Mouse (Mus musculus) heart, adult 9 months (tissue): ENCODE data around the gene Nrip1.

Experiments
- DNase-seq, 2 experiments: peaks; one replicate each; pipeline ENCODE4 v3.0.0; 2022; ENCODE audit warnings: low spot score in 2 of 2

Nrip1 gene

DNA sequence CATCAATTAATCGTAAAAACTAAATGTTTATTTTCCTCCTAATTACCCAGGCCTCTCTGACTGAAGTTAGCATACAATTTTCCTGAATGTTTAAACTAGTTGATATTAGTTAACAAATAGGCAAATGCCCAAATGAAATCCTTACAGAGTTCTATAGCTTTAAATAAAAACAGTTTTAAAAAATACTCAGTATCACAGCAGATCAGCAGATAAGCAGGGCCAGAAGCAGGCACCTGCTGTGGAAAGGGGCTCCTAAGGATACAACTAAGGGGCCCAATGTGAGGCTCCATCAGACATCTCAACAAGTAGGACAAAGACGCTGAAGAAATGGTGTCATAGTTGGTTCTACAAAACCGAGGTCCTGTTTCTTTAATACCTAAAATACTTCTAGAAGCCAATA, 58.0 kb downstream of the Nrip1 start:
- no peak for DNase-seq

DNA sequence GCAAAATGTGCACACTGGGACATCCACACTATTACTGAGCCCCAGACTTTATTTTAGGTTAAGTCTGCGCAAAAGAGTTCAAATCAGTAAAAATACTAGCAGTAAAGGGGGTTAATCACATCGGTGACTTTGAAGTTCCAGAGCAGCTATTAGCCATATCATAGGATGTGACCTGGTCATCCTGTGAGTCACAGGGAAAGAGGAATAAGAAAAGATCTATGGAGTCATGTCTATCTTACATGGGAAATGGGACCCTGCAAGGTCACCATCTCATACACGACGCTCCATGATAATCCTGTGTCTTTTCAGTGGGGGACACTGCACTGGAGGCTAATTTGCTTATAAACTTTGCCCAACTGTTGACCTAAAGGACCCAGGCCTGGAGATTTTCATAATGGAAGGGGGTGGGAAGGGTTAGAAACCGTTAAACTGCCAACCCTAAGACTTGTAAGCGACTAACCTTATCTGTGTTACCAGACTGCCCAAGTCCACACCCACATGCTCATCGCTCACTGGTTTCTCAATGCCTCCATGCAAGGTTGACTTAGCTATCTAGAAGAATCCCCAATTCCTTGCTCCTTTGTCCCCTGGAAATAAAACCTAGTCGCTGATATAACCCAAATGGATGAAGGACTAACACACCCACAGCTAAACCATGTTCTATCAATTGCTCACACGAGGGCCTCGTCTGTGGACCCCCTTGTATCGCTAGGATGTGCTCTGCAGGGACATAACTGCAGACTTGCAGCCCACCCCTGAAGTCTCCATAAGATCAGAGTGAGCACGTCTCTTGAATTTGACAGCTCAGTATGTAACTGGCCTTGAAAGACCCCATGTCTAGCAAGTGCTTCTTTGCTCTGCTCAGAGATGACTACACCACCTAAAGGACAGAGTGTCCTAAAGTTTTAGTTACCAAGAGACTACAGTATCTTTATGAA, 59.3 kb downstream of the Nrip1 start:
- DNase-seq: no peak

DNA sequence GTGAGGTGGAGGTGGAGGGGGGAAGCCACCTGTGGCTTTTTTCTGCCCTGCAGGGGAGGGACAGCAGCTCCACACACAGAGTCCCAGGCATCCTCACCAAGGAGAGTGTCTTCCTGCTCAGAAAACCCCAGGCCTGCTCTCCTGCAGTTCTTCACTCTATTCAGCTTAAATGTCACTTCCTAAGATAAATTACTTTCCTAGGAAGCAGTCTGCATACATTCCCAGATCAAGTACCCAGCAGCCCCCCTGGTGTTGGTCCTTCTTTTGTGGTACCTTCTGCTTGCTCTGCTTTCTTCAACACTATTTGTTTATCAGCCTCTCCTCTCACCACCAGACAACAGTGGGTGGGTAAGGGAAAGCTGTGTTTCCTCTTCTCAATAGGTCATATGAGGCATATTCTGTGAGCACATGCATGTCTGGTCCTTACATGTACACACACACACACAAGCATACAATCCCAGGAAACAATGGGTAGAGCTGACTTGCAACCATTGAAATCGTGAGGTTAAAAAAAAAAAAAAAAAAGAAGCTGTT, 60.7 kb downstream of the Nrip1 start:
- DNase-seq: no peak

DNA sequence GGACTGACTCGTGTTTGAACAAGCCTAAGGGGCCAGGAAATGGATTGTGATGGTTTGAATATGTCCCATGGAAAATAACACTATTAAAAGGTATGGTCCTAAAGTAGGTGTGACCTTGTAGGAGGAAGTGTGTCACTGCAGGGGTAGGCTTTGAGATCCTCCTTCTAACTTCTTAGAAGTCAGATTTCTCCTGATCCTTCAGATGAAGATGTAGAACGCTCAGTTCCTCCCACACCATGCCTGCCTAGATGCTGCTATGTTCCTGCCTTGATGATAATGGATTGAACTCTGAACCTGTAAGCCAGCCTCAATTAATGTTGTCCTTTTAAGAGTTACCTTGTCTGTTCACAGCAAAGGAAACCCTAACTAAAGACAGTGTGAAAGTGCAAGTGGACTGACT, 62.8 kb downstream of the Nrip1 start:
- no peak for DNase-seq

DNA sequence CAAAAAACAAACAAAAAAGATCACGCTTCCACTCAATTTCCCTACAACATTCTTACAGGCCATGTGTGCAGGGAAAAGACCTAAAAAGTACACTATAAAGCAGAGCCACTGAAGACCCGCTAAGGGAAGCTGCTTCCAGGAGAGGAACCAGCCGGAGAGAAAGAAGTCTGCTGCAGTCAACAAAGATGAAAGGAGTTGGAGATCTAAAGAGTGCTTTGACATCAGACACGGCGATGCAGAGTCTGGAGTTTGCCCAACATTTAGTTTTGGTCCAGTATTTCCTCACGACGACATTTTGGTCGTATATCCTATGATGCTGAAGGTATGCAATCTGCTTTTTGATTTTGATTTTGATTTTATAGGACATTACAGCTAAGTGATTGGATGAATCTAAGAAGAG, 63.3 kb downstream of the Nrip1 start:
- no peak for DNase-seq

DNA sequence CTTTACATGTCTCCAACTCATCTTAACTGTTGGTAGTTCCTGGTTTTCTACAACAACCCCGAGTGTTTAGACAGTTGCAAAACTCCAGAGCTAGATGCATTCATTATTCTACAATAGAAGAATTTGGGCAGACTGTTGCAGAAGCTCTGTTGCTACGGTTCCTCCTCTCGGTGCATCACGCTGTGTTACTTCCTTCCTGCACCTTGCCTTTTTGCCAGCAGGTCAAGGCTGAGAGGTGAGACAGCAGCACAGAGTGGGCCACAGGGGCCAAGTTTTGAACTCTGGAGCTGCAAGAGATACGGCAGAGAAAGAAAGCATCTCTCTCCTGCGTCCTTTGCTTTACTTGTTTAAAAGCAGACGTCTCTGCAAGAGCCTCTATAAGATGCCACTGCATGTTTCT, 64.3 kb downstream of the Nrip1 start:
- DNase-seq: no peak

DNA sequence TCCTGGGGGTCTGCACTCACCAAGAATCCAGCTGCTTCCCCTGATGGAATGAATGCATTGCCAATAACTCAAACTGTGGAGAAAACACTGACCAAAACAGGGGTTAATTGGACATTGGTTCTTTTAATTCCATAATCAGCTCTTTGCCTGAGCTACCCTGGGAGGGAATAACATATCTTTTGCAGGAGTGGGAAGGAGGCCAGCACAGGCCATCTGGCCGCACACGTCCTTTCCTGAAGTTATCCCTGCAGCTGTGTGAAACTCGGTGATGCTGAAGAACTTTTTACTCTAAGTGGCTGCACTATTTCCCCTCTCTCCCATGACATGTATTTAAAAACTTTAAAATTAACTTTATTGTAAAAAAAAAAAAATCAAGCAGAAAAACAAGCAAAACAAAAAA, 66.6 kb downstream of the Nrip1 start:
- peak; percentile 25 to 38 for DNase-seq

DNA sequence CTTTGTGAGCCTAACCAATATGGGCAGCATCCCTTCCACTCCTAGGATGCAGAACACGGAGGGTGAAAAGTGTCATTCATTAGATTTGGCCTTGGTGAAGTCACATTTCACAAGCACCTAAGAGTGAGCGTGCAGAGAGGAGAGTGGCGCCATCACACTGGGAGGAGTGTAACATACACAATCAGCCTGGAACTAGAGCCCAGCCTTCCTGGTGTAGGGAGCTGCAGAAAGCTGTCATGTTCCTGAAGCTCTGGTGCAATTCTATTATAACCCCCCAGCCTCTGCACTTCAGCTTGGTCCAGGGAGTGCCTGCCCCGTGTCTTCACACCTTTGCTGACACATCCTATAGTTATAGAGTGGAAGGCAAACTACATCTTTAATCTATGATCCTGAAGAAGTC, 67.2 kb downstream of the Nrip1 start:
- DNase-seq: no peak

DNA sequence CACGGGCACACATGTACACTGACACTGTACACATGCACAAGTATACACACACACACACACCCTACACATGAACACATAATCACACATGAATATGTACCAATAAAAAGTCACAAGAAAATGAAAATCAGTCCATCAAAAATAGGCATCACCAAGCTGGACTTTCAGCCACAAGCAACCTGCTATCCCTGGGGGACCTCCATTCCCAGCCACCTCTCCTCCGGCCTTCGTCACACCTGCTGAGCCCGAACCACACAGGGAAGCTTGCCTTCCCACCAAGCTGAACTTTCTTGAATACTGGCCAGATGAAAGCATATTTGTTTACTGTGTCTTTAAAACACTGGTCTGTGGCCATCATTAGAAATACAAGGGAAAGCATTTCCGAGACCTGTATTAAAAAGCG, 70.2 kb downstream of the Nrip1 start:
- DNase-seq: no peak

DNA sequence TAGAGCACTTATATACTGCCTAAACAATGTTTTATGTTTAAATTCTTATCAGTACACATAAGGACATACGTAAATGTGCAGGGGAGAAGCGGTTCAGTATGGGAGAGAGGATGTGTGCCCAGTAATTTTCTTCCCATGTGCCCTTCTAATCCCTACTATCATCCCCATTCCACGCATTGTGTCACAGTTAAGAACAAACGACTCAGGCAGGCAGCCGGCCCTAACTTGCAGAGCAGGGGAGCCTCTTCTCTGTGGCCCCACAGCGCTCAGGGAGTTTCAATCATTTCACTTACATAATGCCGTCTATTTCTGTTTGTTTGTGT, 71.9 kb downstream of the Nrip1 start:
- no peak for DNase-seq

DNA sequence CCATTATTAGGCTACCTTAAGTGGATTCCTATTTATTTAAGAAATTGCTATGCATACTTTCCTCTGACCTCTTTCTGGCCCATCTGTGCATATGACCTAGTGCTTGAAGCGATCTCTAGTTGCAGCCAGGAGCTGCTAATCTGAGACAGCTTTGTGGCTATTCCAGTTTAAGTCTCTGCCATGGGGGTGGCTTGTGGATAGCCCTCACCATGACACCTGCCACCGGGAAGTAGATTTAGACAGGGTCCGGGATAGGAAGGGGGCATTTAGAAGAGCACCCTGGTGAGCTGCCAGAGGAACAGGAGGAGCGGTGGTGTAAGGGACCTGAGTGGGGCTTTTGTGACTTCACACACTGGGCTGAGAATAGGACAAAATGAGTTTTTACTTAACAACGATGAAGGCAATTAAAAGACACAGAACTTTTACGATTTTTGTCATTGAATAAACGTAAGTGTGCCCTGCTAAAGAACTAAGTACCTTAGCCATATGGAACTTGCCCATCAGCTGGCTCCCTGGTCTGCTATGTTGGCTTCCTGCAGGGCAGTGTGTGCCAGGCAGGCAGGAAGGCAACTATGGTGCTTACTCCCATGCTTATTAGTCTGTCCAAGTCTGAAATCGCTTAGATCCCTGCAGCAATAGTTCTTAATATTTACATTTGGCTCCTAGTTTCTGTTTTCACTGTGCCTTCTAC, 72.4 kb downstream of the Nrip1 start:
- DNase-seq: no peak

DNA sequence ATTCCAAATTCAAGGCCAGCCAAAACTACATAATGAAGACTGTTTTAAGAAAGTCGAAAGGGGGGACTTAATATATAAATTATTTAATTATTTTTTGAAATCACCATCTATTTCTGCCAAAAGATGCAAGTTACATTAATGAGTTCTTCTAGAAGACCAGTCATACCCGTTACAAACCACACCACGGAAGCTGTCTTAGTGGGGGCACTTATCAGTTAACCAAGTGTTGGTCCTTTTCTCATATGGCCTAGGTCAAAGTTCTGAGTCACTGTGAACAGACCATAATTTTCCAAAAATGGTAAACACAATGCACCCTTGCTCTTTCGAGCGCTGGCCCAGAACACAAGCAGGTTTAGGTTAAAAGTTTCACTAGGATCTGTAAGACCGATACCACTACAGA, 73.2 kb downstream of the Nrip1 start:
- DNase-seq: no peak

DNA sequence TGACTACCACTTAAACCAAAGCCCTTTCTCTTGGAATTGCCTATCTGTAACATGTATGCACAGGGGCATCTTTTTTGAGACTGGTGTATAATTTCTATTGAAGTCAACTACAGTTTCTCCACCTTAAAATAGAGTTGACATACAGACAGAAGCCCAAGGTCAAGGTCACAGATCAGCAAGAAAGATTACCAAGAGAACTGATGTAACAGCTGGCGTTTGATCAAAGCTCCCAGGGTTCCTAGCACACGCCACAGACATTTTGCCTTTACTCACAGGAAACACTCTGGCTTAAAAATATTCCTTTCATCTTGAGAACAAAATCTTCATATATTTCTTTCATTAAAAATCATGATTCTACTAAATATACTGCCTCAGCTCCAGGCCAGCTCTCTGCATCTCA, 74.1 kb downstream of the Nrip1 start:
- DNase-seq: no peak

DNA sequence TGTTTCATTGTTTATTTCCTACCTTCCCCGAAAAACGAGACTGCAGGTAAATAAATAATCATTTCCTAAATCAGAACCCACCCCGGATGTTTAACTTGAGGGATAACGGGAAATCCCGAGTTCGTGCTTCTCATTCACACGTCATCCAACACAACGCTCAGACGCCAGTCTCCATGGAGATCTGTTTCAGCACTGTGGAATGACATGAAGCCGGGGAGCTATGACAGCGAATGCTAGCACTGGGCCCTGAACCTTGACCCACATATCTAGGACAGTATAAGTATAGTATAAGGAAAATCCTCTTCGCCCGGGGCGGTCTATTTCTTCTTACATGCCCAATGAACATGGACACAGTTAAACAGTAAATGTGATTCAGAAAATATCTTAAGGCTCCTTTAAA, 78.3 kb downstream of the Nrip1 start:
- DNase-seq: no peak

DNA sequence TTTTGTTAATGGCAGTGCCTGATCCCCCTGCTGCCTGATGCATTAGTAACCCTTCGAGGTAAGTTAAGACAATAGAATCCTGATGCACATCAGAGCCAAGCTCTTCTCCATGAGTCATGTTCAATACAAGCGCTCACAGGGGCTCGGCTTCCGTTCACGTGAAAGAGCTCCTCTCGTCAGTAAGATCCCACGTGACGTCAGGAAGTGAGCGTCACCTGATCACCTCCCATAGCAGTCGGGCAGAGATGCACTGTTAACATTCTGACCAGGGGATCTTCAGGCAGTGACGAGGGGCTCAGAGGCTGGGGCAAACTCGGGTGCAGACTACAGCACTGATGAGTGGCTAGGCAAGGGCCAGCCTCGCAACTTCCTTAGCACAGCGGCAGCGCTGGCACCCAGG, 79.1 kb downstream of the Nrip1 start:
- DNase-seq: no peak

DNA sequence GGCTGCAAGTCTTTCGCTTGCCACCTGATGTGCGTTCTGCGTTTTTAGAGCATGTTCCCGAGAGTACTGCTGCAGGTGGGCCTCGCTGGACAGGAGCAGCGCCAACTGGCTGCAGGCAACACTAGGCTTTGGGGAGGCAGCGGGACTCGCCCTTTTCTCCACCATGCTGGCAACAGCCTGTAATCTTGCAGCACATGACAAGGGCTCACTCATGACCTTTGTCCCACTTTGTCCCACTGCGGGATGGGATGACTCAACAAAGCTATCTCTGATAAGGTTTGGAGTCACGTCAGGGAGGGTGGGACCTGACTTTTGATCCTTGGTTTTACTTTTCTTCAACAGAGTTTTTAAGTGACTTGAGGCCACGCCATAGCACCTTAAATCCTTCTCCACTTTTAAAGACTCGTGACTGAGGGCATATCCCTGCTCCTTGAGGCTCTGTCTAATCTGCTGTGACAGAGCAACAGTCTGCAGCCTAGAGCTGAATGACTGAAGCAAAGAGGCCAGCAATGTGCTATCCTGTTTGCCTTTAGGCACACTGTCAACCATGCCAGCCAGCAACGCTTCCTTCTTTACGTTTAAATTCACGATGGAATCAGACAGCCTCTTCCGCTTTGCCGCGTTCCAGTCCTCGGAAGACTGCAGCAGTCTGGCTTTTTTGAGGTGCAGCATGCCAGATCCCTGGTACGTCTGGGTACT, 79.7 kb downstream of the Nrip1 start:
- DNase-seq: peak; percentile 69 to 77

DNA sequence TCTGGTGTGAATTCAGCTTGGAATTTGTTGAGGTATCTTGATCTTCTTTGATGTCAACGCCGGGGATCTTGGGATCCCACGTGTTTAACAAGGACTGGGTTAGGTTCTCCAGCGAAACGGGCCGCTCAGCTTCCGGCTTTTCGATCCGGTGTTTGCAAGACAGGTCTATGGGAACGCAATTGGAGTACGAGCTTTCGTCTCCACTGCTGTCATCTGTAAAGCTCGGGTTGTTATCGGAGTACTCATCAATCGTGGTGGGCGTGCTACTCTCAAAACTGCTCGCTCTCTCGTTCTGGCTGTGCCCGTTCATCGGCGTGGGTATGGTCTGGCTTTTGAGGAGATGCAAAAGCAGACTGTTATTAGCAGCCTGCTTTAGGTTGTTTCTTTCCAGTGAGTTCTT, 80.5 kb downstream of the Nrip1 start:
- no peak for DNase-seq

DNA sequence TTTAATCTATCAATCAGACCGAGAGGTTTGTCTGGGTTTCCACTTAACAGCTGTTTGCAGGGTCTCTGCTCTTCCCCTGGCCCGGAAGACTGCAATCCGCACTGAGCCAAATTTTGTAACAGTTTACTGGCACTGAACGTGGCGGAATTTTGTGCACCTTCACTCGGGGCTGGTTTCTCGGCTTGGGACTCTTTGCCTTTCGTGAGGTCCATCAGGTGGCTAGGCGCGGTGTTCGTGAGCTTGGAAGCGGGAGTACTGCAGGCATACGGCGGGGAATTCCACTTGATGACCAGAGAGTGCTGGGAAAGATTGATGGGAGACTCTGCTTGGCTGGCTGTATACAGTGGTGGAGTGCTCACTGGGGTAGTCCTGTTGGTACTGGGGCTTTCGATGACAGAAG, 81.0 kb downstream of the Nrip1 start:
- DNase-seq: no peak

DNA sequence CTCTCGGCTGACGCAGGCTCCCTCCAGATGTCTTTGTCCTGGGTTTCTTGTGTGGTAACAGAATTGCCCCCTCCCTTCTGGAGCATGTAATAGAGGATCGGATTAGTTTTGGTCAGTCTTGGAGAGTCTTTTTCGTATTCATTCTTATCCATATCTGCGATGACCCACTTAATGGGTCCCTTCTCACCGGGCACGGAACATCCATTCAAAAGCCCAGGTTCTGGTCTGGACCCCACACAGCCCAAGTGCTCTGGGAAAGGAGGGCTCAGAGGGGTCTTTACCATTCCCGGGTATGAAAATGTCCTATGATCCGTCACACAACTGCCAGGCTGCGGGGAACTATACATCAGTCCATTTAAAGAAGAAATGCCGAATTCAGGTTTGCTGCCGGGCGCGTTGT, 82.3 kb downstream of the Nrip1 start:
- DNase-seq: no peak

DNA sequence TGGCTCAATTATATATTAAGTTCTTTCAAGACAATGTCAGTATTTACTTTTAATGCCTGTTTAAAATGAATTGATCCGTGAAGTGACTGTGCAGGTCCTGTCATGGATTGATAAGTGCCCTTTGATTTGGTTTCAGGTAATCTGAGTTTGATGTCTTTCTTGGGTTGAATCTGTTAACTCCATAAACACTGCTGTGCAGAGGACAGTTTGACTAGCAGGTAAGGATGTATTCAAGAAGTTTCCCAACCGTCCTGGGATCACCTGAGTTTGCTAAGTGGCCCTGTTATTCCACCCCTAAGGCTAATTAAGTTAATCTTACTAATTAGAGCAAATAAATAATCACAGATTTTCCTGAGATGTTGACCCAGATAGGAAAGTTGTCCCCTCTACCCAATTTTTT, 84.1 kb downstream of the Nrip1 start:
- no peak for DNase-seq

DNA sequence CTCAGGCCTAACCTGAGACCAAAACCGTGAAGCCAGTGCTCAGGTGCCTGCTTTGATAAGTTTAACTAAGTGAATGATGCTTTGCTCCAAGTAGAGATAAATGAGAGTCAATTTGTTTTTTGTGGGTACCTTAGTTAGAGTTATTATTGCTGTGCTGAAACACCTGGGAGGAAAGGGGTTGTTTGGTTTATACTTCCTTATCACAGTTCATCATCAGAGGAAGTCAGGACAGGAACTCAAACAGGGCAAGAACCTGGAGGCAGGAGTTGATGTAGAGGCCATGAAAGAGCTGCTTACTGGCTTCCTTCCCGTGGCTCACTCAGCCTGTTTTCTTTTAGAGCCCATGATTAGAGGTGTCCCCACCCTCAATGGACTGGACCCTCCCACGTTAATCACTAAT, 89.8 kb downstream of the Nrip1 start:
- no peak for DNase-seq

DNA sequence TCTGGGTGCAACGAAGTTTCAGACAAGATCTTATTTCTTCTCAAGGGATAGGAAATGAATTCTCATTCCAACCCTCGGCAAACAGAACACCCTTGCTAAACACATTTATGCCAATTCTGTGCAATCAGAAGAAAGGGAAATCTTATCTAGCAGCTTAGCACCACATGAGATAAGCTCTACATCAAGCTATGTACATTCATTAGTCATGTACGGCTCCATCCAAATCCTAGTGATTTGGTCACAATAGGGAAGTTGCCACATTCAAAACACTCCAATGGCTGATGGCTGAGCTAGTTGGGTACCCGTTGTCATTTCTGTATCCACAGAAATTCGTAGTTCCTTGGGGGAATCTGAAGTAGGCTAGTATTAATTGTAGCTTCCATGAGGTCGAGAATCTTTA, 91.8 kb downstream of the Nrip1 start:
- no peak for DNase-seq

DNA sequence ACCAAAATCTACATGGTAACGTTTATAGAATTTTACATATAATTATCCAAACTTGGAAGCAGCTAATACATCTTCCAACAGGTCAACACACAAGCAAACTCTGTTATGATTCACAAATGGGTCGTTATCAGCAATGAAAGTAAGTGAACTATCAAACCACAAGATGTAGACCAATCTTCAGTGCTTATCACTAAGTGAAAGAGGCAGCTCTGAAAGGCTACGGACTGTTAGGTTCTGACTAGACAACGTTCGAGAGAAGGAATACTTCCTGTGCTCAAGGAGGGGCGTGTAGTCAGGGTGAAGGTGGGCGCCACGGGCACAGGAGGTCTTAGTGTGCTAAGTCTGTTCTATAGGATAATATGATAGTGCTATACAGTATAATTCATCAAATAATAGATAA, 93.3 kb downstream of the Nrip1 start:
- no peak for DNase-seq
